Mouse (Mus musculus) embryonic facial prominence, embryonic 14.5 days (tissue): ENCODE data around the gene Chrna10. TPM values are rescaled to one million over a fixed set of nuclear protein-coding genes. Genes with fewer than 3 reads are reported as not detected.
A peak's percentile ranks its signal among the peaks of the same experiment; 100 is the strongest.

Source experiments
- ATAC-seq: fragments of 200-750 bp; cut with Nextera tagmentation; 2 replicates; pipeline ENCODE4 v1.8.0; 2017; ENCODE audit warnings: low read depth, moderate number of reproducible peaks, moderate TSS enrichment
- DNase-seq: peaks from one replicate; pipeline ENCODE4 v3.0.0-alpha.2; 2015; ENCODE audit warnings: low spot score
- H3K27ac ChIP-seq: fragments of 300-500 bp; sonication (generic); replicated peaks from 2 replicates; pipeline ENCODE4 v1.5.1; 2014; ENCODE audit warnings: low read depth, mild to moderate bottlenecking, low read length, moderate library complexity
- H3K27me3 ChIP-seq: fragments of 300-500 bp; sonication (generic); replicated peaks from 2 replicates; pipeline ENCODE4 v1.6.1; 2014; ENCODE audit warnings: low read length; ENCODE audit not compliant: control insufficient read depth, insufficient read depth
- H3K36me3 ChIP-seq: fragments of 300-500 bp; sonication (generic); 2 replicates; pipeline ENCODE4 v1.6.1; 2014; ENCODE audit warnings: low read length, mixed read lengths; ENCODE audit not compliant: control insufficient read depth, insufficient read depth
- H3K4me1 ChIP-seq: fragments of 300-500 bp; sonication (generic); 2 replicates; pipeline ENCODE4 v1.6.1; 2014; ENCODE audit warnings: antibody characterized with exemption, low read length; ENCODE audit not compliant: control insufficient read depth, insufficient read depth
- H3K4me2 ChIP-seq: fragments of 300-500 bp; sonication (generic); 2 replicates; pipeline ENCODE4 v1.6.1; 2014; ENCODE audit warnings: low read depth, mild to moderate bottlenecking, low read length, moderate library complexity, mixed read lengths
- H3K4me3 ChIP-seq: fragments of 300-500 bp; sonication (generic); 2 replicates; pipeline ENCODE4 v1.5.1; 2014; ENCODE audit warnings: low read depth, mild to moderate bottlenecking, low read length
- H3K9ac ChIP-seq: fragments of 300-500 bp; sonication (generic); 2 replicates; pipeline ENCODE4 v1.6.1; 2014; ENCODE audit warnings: low read depth, mild to moderate bottlenecking, low read length, moderate library complexity, mixed read lengths
- H3K9me3 ChIP-seq: fragments of 300-500 bp; sonication (generic); 2 replicates; pipeline ENCODE4 v1.6.1; 2016; ENCODE audit warnings: low read length; ENCODE audit not compliant: control insufficient read depth
- whole genome bisulfite sequencing: fragments of 180-500 bp; shearing (Covaris S2); extraction: QIAGEN DNeasy Blood & Tissue Kit; methylation state at CpG from one replicate; pipeline ENCODE4 v1.1.7; 2014; 5-methylcytosine and 5-hydroxymethylcytosine counted together
- polyA plus RNA-seq: library from polyadenylated mRNA; unstranded; fragments of >200 nt; fragmentation: Nextera tagmentation; extraction: Ambion mirVana; gene quantifications from 2 replicates; pipeline ENCODE4 v1.2.1, GENCODE M21; 2014

Gene Chrna10
- 0.10 TPM in 1 of 2 replicates, not detected in the other for polyA plus RNA-seq

DNA sequence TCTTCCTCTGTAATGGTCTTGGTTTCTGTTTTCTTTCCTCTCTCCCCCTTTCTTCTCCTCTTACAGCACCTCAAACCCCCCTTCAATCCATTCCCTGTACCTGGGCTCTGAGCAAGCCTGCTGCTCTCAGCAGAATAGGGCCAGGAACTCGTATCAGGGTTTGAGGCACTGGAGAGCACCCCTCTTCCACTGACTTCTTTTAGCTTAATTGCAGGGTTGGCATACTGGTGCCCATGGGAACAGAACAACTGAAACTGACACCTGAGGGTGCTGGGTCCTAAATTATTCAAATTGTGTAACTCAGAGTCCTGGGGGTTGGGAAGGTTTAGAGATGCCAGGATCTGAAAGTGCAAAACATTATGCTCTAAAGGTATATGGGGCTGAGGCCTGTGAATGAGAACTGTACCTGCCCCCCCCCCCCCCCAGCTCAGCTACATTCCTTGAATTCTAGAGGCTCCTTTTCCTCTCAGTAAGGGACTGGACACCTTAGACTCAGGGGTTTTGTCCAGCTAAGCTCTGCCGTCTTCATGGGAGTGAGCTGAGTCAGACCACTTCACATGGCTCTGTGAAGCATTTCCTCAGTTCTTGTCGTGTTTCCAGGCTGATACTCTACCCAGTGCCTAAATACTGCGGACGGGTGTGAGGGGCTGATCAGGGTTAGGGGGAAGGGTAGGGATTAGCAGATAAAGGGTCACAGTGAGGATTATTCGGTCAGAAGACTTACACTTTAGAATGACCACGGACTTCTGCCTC, at the start of gene Chrna10:
Chrna10 (minus strand) TSS at position 250 of the 753 bp plus-strand sequence.
- WGBS = 46% methylated on average over 7 of the region's 7 CpGs
- no peak within 1 kb of the TSS for H3K27ac ChIP-seq
- H3K4me3 ChIP-seq = no peak within 1 kb of the TSS
- H3K27me3 ChIP-seq = no peaks in the 10 kb centered on the region
- H3K36me3 ChIP-seq = peaks cover 38% of the 10 kb centered on the region
- H3K9ac ChIP-seq = no peak within 1 kb of the TSS
- H3K4me2 ChIP-seq = no peak within 1 kb of the TSS
- peak; percentile 54; the same call in 1 of the 2 replicates for ATAC-seq
- H3K9me3 ChIP-seq = no peaks in the 10 kb centered on the region
- H3K4me1 ChIP-seq = no peaks in the 10 kb centered on the region
- DNase-seq = no peak

DNA sequence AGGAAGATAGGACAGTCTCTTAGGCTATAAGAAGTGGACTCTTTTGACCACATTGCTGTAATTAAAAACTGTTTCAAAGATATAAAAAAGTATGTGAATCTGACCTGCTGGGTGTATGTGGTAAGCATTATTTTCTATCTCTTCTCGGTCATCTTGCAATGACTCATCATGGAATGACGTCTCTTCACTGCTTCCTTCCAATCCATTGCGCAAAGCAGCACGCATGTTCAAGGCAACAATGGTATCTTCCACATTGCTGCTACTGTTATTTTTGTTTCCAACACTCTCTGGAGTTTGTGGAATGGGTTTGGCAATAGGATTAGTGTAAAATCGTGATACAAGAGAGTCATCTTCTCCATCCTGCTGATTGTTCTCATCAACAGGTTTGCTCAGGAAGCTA, 37.1 kb upstream of the Chrna10 start:
- WGBS = 90% methylated on average over 5 of the region's 5 CpGs
- Histone ChIP-seq H3K4me3 (no peak overlapping the region), H3K4me2 (no peak overlapping the region), H3K27ac (no peak overlapping the region), H3K27me3 (no peaks in the 10 kb centered on the region), H3K9me3 (no peaks in the 10 kb centered on the region), H3K36me3 (peaks cover 71% of the 10 kb centered on the region), H3K9ac (no peak overlapping the region), H3K4me1 (no peaks in the 10 kb centered on the region)
- ATAC-seq (no peak), DNase-seq (no peak)

DNA sequence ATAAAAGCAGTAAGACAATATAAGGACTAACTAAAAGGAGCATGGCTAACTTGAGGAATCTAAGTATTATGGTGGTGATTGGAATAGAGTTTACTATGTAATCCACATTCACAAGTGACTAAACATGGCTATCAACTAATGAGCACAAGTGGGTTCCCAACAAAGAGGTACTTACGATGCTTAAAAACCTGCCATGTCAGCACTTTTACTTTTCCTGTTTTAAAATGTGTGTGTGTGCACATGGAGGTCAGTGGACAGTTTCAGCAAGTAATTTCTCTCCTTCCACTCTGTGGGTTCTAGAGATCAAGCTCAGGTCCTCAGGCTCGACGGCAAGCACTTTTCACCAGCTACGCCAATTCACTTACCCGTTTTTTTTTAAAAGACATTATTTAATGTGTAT, 21.3 kb upstream of the Chrna10 start:
- Histone ChIP-seq H3K36me3 (peaks cover 92% of the 10 kb centered on the region), H3K9ac (no peak overlapping the region), H3K4me2 (no peak overlapping the region), H3K4me1 (no peaks in the 10 kb centered on the region), H3K4me3 (no peak overlapping the region), H3K9me3 (no peaks in the 10 kb centered on the region), H3K27me3 (no peaks in the 10 kb centered on the region), H3K27ac (no peak overlapping the region)
- no peak for DNase-seq
- no peak for ATAC-seq
- WGBS = 97% methylated on average over 5 of the region's 5 CpGs

DNA sequence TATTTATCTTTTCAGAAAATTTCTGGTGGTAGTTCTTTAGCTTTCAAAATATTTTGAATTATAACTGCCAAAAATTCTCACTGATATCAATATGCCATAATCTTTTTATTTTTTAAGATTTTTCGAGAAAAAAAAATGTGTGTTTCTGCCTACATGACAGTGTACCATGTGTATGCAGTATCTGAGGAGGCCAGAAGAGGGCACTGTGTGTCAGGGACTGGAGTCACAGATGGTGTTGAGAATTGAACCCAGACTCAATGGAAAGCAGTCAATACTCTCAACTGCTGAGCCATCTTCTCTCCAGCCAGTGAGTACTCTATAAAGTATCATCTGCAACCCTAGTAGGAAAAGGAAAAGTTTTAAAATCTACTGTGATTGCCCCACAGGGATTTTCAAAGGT, 20.8 kb upstream of the Chrna10 start:
- no peak overlapping the region for H3K4me2 ChIP-seq
- no peak overlapping the region for H3K9ac ChIP-seq
- H3K27ac ChIP-seq = no peak overlapping the region
- WGBS = 89% methylated on average over 1 of the region's 1 CpGs
- no peak for DNase-seq
- no peaks in the 10 kb centered on the region for H3K9me3 ChIP-seq
- no peaks in the 10 kb centered on the region for H3K27me3 ChIP-seq
- peaks cover 94% of the 10 kb centered on the region for H3K36me3 ChIP-seq
- no peak for ATAC-seq
- H3K4me3 ChIP-seq = no peak overlapping the region
- H3K4me1 ChIP-seq = no peaks in the 10 kb centered on the region

DNA sequence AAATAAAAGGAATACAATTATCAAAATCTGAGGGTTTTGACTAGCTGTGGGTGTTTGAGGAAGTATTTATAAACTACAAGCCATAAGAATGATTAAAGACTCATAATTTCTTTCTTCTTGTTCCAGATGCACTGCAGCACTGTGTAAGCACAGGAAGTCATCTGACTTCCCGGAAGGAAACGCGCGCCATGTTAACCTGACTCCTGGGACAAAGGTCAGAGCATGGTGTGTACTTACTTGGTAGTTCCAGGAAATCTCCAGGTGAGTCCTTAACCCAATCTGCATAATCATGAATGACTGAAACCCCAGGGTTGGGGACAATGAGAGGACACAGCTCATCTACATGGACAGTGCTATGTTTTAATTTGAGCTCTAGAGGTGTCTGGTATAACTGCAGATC, 15.8 kb upstream of the Chrna10 start:
- 86% methylated on average over 4 of the region's 4 CpGs for WGBS
- Histone ChIP-seq H3K4me1 (no peaks in the 10 kb centered on the region), H3K4me3 (no peak overlapping the region), H3K36me3 (peaks cover 91% of the 10 kb centered on the region), H3K9me3 (no peaks in the 10 kb centered on the region), H3K9ac (no peak overlapping the region), H3K27me3 (no peaks in the 10 kb centered on the region), H3K27ac (no peak overlapping the region), H3K4me2 (no peak overlapping the region)
- no peak for ATAC-seq
- no peak for DNase-seq

DNA sequence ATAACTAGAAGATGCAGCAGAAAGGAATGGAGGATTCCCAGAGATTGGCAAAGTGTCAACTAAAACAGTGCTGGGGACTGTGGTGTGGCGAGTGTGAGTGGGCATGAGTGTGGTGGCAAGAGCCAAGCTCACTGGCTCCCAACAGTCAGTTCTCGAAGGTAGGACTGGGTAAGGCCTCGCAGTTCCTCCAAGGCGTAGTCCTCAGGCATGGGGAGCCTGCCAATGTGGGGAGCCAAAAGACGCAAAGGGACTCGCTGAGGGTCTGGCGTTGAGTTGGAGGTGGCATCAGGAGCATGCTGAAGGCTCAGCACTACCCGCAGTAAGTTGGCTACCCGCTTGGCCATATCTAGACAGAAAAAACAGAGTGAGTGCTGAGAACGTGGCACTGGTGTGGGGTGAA, 3.7 kb upstream of the Chrna10 start:
- Histone ChIP-seq H3K9me3 (no peaks in the 10 kb centered on the region), H3K36me3 (peaks cover 74% of the 10 kb centered on the region), H3K4me3 (no peak overlapping the region), H3K27ac (no peak overlapping the region), H3K9ac (no peak overlapping the region), H3K4me1 (no peaks in the 10 kb centered on the region), H3K4me2 (no peak overlapping the region), H3K27me3 (no peaks in the 10 kb centered on the region)
- DNase-seq = no peak
- WGBS = 95% methylated on average over 10 of the region's 10 CpGs
- no peak for ATAC-seq

DNA sequence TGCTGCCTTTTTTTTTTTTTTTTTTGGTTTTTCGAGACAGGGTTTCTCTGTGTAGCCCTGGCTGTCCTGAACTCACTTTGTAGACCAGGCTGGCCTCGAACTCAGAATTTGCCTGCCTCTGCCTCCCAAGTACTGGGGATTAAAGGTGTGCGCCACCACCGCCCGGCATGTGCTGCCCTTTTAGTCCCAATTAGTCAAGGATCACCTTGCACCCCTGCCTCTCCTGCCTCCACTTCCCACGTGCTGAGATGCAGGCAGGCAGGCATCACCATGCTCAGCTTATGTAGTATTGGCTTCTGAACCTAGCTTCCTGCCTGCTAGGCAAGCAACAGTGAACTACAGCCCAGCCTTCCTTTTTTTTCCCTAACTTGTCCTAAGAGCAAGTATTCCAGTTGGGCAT, 754 bp upstream of the Chrna10 start:
- 67% methylated on average over 6 of the region's 6 CpGs for WGBS
- H3K36me3 ChIP-seq = peaks cover 44% of the 10 kb centered on the region
- no peak for DNase-seq
- H3K27ac ChIP-seq = no peak overlapping the region
- H3K4me2 ChIP-seq = no peak overlapping the region
- H3K9me3 ChIP-seq = no peaks in the 10 kb centered on the region
- no peaks in the 10 kb centered on the region for H3K27me3 ChIP-seq
- ATAC-seq = no peak
- no peaks in the 10 kb centered on the region for H3K4me1 ChIP-seq
- no peak overlapping the region for H3K9ac ChIP-seq
- no peak overlapping the region for H3K4me3 ChIP-seq

DNA sequence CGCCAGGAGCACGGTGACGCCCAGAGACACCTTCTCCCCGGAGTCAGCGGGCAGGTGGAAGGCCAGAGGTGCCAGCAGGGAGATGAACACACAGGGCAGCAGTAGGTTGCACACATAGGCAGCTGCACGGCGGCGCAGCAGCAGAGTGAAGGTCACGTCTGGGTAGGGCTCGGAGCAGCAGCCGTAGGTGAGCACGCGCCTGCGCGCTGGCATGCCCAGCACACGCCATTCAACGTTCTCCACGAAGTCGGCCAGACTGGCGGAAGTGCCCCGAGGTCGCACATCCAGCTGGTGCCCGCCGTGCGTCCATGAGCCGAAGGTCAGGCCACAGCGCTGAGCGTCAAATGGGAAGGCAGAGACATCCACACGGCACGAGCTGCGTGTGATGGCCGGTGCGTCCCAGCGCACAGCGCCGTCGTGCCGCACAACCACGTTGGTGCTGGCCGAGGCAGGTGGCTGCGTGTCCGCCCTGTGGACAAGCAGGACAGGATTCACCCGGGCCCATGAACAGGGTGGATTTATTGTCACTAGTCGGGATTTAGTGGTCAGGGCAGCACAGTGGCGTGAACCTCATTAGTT, 3.4 kb downstream of the Chrna10 start:
- H3K27me3 ChIP-seq = no peaks in the 10 kb centered on the region
- no peak overlapping the region for H3K9ac ChIP-seq
- H3K4me3 ChIP-seq = no peak overlapping the region
- H3K4me1 ChIP-seq = no peaks in the 10 kb centered on the region
- DNase-seq (no peak), ATAC-seq (no peak)
- no peaks in the 10 kb centered on the region for H3K9me3 ChIP-seq
- H3K27ac ChIP-seq = no peak overlapping the region
- WGBS = 79% methylated on average over 33 of the region's 45 CpGs
- no peak overlapping the region for H3K4me2 ChIP-seq
- peaks cover 4% of the 10 kb centered on the region for H3K36me3 ChIP-seq

DNA sequence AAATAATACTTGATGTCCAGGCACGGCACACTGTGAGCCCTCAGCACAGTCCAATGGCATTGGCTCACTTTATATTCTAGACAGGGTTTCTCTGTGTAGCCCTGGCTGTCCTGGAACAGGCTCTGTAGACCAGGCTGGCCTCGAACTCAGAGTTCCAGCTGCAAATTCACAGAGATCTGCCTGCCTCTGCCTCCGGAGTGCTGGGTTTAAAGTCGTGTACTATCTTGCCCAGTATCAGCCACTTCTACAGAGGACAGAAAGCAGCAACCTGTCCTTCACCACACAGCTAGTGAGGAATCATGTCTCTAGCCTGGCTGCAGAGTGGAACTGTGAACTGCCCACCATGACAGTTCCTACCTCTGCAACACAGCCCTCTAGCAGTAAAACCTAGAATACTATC, 6.9 kb downstream of the Chrna10 start:
- Histone ChIP-seq H3K4me2 (no peak overlapping the region), H3K4me3 (no peak overlapping the region), H3K27ac (no peak overlapping the region), H3K9me3 (no peaks in the 10 kb centered on the region), H3K9ac (no peak overlapping the region), H3K36me3 (no peaks in the 10 kb centered on the region), H3K4me1 (no peaks in the 10 kb centered on the region), H3K27me3 (no peaks in the 10 kb centered on the region)
- DNase-seq (no peak), ATAC-seq (no peak)
- 91% methylated on average over 4 of the region's 4 CpGs for WGBS
